Mouse (Mus musculus) thymus, postnatal 36 days (tissue): Measurements from ENCODE around the gene Cygb.

Experiments used
- DNase-seq, 2 experiments: peaks; one replicate each; pipeline ENCODE4 v3.0.0; 2022; ENCODE audit warnings: mixed read lengths in 2 of 2

Cygb gene

DNA sequence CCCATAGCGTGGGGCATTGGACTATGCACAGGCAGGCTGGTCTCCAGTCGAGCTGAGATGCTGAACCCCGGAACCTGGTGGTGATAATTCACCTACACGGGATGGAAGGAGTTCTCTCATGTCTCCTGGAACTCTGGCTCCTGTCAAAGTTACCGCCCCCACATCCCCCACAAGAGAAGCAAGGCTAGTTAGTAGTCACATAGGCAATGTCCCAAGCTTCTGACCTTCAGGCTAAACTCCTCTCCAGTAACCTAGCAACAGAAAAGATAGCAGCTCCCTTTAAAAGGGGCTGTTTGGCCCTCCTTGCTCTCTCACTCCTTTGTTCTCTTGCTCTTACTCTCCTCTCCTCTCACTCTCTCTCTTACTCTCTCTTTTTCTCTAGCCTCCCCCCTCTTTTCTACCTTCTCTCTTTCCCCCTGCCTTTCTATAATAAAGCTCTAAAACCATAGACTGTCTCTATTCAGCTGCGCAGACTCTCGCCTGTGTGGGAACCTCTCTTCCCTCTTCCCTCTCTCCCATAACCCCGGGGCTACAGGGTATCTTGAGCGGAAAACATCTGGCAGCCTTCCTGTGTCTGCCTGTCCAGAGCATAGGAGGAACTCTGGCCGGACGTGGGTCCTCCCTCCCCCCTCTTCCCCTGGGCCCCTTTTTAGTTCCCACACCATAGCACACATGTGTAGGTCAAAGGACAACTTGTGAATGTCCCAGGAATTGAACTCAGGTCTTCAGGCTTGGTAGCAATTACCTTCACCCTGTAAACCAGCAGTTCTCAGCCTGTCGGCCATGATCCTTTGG is 23.7 kb downstream of the Cygb start:
- DNase-seq = no peak

DNA sequence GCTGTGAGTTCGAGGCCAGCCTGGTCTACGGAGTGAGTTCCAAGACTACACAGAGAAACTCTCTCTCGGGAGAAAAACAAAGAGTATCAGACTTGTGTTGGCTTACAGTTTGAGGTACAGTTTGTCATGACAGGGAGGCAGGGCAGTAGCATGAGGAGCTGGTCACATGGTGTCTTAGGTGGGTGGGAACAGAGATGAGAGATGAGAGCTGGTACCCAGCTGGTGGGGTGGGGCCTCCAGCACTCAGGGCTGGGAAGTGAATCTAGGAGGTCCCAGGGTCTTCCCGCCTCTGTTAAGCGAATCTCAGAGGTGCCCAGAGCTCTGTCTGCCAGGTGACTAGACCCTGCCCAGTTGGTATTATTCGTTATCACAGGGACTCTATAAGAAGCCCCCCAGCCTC is 24.6 kb downstream of the Cygb start:
- no peak for DNase-seq

DNA sequence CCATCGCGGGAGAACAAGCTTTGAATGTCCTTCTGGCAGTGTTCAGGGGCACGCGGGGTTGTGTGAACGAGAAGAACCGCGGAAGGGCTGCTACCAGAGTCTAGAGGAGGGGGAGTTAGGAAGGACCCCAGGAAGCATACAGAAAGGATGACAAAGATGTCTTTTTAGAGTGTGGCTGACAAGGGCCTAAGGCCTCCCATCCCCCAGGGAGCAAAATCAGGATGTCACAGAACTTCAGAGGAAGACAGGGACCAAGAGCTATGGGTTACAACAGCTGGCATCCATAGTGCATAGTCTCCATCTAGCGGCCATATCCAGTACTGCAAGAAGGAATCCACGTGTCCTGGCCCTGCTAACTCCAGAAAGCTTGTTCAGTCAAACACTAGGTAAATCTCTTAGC is 25.4 kb downstream of the Cygb start:
- peak; percentile 72 to 79 for DNase-seq

DNA sequence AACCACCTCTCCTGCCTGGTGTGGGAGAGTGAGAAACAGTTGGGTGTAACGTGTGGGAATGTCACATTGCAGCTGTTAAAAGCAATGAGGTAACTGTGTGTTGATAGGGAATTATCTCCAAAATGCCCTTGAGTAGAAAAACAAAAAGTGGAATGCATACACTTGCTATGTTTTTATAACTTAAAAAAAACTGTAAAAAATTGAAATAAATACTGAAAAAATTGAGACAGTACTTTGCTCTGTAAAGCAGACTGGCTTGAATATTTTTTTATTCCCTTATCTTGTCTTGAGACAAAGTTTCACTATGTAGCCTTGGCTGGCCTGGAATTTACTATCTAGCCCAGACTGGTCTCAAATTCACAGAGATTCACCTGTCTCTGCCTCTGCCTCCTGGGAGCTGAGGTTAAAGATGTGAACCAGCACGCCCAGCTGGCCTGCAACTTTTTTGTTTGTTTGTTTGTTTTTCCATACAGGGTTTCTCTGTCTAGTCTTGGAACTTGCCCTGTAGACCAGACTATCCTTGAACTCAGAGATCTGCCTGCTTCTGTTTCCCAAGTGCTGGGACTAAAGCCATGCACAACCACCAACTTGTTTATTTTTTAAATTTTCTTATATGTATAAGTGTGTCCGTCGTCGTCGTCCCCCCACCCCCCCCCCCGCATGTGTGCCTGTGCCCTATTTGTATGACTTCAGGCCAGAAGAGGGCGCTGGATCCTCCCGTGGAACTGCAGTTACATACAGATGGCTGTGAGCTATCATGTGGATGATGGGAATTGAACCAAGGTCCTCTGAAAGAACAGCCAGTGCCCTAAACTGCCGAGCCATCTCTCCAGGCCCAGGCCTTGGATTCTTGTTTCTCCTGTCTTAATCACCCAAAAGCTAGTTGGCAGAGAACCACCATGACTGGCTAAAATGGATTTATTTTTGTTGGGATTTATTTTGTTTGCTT is 26.8 kb downstream of the Cygb start:
- DNase-seq = no peak

DNA sequence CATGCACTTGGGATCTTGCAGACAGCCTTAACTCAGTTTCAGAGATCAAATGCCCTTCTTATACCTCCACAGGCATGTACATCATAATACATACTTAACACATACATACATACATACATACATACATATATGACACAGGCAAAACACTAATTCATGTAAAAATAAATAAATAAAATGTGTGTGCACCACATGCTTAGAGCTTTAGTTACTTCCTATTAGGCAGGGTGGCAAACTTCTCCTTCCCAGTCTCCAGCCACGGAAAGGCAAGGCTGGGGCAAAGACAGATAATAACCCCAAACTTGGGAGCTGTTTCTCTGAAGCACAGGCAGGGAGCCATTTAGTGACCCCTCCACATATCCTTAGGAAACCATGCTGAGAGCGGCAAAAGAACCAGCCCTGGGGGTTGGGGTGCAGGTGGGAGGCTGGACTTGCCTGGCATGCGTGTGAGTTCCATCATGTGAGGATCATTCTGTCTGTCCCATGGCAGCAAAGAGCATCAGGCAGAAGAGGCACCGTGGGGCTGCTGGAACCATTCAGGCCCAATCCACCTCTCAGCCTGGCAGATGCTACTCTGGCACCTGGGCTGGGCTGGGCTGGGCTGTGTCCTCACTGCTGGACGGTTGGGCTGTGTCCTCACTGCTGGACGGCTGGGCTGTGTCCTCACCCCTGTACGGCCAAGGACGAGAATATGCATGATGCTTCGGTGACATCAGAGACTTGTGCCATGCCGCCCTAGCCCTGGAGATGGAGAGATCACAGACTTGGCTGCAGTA is 27.6 kb downstream of the Cygb start, which contains the start of gene Rhbdf2:
Rhbdf2 (minus strand) TSS at position 721 of the 773 bp plus-strand sequence.
- DNase-seq = no peak

DNA sequence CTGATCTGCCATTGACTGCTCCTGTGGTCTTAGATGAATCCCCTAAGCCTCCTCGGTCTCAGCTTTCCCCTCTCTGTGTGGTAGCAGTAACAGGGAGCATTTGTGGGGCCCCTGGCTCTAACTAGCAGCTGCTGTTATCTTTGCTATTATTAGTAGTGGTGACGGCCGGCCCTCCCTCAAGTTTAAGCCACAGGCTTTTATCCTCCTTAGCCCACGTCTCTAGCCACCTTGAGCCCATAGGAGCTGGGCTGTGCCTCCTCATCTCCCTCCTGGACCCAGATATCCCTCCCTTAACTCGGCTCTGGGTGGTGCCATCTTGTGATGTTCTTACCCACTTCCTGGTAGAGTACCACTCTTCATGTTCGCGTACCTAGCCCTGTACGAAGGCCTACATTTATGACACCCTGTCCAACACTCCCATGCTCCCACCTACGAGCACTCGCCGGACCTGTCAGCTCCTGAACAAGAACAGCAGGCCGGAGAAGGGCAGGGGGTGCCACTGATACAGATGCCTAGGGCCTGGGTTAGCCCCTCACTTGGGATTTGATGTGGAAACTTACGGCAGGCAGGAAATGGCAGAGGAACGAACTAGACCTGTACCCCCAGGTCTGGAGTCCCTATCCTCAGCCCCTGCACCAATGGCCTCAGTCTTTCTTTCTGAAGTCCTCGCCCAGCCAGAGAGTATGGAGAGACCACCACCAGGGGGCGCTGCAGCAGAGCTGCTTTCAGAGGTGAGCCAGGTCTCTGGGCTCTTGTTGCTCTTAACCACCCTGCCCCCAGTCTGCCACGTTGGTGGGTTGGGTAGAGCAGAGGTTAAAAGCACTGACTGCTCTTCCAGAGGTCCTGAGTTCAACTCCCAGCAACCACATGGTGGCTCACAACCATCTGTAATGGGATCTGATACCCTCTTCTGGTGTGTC is 28.8 kb downstream of the Cygb start:
- DNase-seq = peak; percentile 53 to 58

DNA sequence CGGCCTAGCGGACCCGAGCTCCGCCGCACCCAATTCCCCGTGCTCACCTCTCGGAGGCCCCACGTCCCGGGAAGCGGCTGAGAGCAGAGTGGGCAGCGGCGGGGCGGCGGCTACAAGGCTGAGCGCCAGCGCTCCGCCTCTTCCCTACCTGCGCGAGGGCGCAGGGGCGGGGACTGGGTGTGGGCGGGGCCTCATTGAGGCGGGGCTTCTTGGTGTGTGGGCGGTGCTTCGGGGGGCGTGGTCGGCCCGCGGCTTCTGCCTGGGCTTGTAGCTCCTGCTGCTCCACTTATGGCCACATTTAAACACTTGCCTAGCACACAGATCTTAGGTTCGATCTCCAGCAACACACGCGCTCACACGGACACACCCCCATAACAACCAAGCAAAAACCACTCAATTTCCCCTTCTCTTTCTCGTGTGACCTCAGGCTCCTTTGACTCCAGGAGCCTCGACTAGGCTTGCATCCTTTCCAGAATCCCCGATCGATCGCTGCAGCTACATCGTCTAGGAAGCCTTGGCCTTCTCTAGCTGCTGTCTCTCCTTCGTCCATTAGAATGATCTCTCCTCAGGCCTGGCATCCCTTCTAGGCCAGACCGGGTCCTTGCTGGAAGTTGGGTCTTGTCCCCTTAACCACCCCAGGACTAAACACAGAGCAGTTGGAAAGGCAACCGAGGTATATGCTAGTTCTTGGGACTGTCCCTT is 29.8 kb downstream of the Cygb start:
- DNase-seq = peak; percentile 83

DNA sequence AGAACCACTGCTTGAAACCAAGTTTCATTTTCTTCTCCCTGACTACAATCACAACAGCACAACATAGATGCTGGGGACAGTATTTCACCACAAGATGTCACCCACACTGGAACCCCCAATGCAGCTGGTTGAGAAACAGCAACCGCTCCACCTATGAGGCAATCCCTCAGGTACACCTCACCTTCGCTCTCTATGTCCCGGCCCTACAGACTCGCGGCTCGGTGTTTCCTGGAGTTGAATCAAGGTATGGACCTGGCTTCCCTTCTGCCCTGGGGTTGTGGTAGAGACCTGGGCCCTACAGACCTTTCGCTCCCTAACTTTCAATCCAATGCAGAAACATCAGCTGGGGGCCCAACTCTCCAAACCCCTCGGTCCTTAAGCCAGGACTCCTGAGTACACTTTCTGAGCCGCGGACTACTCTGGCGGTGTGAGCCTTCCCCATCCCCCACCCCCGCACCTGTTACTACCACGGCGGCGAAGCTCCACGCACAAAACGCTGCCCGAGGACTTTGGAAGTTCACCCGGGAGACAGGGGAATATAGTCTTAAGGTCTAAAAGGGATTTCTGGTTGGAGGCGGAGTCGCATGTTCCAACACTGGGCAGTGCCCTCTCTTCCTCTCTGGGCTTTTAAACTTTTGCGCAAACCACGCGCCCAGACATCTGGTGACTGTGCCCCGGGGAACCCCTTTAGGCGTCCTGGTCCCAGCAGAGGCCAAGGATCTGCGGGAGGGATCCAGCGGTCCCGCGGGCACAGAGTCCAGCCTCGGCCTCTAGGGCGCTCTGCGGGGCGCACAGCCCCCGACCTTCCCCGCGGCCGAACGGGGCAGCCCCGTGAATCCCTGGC is 30.6 kb downstream of the Cygb start:
- peak in 1 of 2 experiments; percentile 35 for DNase-seq

DNA sequence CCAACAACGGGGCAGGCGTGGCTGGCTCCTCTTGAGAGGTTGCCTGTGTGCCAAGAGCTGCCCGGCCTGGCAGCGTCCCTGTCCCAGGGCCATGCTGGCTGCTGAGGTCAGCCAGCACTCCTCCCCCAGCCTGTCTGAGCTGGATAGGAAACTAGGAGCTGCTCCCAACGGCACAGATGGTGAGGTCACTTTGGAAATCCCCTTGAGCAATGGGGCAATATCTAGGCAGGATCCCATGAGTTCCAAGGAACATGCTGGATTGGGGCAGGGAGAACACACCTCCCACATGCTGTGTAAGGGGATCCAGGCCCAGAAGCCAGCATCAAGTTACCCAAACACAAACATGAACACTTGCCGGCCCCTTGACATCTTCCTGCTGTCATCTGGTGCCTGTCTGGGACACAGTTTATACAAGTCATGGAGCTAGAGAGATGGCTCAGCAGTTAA is 32.8 kb downstream of the Cygb start:
- no peak for DNase-seq

DNA sequence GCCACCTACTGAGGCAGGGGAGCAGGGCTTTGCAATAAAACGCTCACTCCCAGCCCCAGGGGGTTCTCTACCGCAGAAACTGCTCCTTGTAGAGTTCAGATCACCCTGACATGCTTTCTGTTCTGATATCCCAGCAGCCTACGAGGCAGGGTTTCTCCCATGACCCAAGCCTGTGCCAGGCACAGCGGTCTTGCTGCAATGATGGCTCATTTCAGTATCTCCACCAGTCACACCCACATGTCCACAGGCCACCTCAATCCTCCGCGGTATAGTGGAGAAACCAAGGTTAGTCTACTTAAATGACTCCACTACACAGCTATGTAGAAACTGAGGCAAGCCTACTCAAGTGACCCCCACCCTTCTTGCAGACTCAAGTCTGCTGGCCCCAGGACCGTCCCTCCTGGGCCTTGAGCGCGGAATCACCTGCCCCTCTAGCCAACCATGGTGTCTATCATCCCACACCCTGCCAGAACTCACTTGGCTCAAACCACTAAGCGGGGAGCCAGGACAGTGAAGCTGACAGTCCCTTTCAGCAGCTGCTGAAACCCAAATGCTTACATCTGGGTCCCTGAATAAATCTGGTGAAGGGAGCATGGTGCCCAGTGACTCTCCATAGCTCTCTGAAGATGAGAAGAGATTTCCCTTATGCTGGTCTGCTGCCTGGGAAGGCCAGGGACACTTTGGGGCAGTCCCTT is 33.4 kb downstream of the Cygb start:
- no peak for DNase-seq

DNA sequence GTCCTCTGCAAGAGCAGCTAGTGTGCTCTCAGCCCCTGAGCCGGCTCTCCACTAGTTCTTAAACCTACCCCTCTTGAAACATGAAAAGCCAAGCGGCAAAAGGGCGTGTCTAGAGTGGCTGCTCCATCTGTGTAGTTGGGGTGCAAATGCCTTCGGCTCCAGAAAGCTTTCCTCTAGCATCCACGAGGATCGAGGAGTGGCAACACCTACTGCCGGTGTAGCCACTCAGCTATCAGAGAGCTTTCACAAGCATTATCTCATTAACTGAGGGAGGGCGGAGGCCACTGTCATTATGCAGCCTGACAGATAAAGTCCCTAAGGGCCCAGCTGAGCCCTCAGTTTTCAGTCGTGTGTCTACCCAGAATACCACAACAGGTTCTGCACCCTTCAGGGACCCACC is 34.0 kb downstream of the Cygb start:
- no peak for DNase-seq

DNA sequence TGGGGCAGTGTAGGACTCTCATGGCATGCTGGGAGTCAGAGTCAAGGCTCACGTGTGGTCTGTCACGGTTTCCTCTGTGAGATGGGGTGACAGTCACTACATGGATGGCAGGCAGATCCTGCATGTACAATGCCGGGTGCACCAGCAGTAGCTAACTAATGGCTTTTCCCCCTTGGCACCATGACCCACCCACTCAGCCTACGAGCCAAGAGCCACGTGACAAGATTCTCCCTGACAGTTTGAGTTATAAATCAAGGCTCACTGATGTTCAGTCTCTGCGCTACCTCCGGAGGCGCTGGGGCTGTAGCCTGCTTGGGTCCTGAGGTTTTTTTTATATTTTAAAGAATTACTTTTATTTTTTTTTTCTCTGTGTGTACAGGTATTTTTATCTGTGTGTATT is 34.6 kb downstream of the Cygb start:
- no peak for DNase-seq

DNA sequence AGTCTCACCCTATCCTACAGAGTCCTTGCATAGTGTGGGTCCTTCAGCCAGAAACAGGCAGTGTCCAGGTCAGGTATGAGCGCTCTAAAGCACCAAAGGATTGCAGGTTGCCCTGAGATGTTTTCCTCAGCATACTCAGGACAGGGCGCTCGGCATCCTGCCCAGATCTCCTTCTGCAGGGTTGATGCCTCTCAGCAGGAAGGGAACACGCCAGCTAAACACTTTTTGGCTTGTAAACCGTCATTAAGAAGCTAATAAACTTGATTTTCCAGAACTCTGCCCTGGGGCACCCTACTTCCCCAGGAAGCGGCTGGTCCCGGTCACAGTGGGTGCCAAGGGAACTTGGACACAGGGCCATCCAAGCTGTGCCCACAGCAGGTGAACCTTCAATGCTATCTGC is 35.0 kb downstream of the Cygb start:
- DNase-seq = no peak

DNA sequence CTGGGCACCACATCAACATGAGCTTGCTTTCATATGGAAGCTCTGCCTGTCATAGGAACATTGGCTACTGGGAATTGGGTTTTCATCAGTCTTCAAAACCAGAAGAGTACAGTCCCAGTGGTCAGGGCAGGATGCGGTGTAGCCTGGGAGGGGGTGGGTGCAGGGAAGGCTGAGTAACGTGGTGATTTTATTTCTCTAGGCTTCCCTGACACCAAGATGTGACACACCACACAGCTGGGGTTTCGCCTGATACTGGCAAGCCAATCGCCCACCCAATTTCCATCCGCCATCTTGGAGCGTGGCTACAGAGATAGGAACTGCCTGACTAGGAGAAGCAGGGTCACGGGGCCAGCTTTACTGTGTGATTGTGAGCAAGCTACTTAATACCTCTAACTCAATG is 35.4 kb downstream of the Cygb start:
- DNase-seq = no peak

DNA sequence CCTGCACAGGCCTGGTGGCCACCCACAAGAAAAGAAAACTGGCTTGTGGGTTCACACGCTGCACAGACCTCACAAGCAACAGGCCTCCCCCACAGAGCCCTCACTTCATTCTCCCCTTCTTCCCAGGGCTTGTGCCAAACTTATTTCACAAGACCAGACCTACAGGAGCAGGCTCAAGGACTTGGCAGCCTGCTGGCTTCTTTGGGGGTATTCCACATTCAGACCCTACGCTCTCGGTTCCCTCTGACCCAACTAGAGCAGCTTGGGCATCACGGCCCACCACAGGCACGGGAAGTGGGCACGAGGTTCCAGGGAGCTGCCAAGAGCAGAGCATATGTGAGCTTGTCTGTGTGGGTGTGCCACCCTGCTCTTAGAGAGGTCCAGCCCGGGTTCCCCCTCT is 36.5 kb downstream of the Cygb start:
- DNase-seq = no peak

DNA sequence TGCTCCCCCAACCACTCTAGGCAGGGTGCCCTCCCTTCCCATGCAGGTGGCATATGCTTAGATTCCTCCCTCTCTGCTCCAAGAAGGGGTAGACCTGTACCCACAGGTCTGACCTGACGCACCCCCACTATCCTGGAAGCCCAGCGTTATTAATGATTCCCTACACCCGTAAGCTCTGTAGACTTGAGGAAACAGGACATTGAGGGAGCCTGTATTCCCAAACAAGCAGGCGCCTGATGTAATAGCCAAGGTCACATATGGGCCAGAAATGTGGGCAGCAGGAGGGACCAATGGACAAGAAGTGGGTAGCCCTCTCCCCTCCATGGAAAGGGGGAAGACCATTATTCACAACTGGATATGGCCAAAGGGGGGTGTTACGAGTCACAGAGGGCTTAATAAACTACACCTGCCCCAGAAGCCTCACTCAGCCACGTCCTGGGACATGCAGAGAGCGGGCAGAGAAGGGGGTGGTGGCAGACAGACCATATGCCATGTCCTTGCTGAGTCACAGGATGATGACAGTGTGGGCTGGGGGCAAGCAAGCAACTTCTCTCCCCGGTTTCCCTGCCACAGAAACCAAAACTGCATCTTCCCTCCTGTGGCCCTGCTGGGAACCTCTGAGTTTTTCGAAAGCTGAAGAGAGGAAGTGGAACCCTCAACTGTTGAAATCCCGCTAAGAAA is 37.5 kb downstream of the Cygb start:
- DNase-seq = no peak

DNA sequence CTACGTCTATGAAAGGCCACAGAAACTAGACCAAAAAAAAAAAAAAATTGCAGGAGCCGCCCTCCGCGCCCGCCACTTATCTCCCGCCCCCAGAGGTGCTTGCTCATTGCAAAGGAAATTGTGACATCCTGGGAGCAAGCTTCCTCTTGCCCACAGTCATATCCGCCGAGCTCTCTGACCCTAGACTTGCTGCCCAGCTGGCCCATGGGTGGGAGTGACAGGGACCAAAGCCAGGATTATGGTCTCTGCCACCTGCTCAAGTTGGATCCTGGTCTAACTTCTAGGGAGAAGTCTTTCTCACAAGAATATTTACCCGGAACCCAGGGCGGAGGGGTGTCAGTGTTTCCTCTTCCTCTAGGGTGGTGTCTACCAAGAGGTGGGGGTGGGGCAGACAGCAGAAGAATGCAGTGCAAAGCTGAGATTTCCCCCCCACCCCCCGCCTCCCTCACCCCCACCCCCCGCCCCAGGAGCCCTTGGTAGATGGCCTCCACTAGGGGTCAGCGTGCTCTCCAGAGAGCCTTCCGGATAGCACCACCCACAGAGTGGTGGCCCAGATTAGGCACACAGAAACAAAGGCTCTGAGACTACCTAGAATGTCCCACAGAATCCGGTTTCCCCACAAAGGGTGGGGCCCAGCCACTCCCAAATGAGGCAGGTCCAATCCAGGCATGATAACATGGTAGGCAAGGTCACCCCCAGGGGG is 38.2 kb downstream of the Cygb start:
- peak; percentile 35 to 50 for DNase-seq

DNA sequence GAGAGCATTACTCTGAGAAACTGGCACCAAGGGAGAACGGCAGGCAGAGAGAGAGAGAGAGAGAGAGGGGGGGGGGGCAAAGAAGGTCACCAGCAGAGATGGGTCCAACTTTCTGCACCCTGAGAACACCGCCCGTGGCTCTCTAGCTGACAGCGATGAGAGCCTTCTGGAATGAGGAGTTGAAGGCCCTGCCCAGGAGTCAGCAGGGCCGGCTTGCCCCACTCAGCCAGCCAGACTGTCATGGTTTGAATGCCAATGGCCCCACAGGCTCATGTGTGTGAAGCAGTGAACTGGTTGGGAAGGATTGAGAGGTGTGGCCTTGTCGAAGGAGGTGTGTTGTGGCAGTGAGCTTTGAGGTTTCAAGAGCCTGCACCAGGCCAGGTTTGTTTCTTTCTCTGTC is 40.9 kb downstream of the Cygb start:
- no peak for DNase-seq
